Mouse (Mus musculus) midbrain, embryonic 12.5 days (tissue): ENCODE data around the gene Gm20388. TPM values are rescaled to one million over a fixed set of nuclear protein-coding genes. Genes with fewer than 3 reads are reported as not detected.

Source experiments
- ATAC-seq: fragments of 200-750 bp; cut with Nextera tagmentation; 2 replicates; pipeline ENCODE4 v1.8.0; 2017; ENCODE audit warnings: low read depth, moderate TSS enrichment, moderate library complexity; ENCODE audit not compliant: low FRiP score
- H3K27ac ChIP-seq: fragments of 300-500 bp; sonication (generic); replicated peaks from 2 replicates; pipeline ENCODE4 v1.5.1; 2016; ENCODE audit warnings: mild to moderate bottlenecking
- H3K27me3 ChIP-seq: fragments of 300-500 bp; sonication (generic); 2 replicates; pipeline ENCODE4 v1.6.1; 2016; ENCODE audit warnings: mild to moderate bottlenecking
- H3K36me3 ChIP-seq: fragments of 300-500 bp; sonication (generic); 2 replicates; pipeline ENCODE4 v1.6.1; 2016
- H3K4me1 ChIP-seq: fragments of 300-500 bp; sonication (generic); 2 replicates; pipeline ENCODE4 v1.6.1; 2016
- H3K4me2 ChIP-seq: fragments of 300-500 bp; sonication (generic); replicated peaks from 2 replicates; pipeline ENCODE4 v1.6.1; 2016; ENCODE audit warnings: mild to moderate bottlenecking, moderate library complexity
- H3K4me3 ChIP-seq: fragments of 300-500 bp; sonication (generic); 2 replicates; pipeline ENCODE4 v1.5.1; 2016; ENCODE audit warnings: mild to moderate bottlenecking
- H3K9ac ChIP-seq: fragments of 300-500 bp; sonication (generic); replicated peaks from 2 replicates; pipeline ENCODE4 v1.6.1; 2016; ENCODE audit warnings: mild to moderate bottlenecking, moderate library complexity
- H3K9me3 ChIP-seq: fragments of 300-500 bp; sonication (generic); 2 replicates; pipeline ENCODE4 v1.6.1; 2016; ENCODE audit warnings: mild to moderate bottlenecking
- WGBS: fragments of 180-500 bp; shearing (Covaris S2); methylation state at CpG from one replicate; pipeline ENCODE4 v1.1.7; 2016; 5-methylcytosine and 5-hydroxymethylcytosine counted together
- polyA plus RNA-seq: library from polyadenylated mRNA; unstranded; fragments of >200 nt; fragmentation: Nextera tagmentation; extraction: Ambion mirVana; gene quantifications from 2 replicates; pipeline ENCODE4 v1.2.1, GENCODE M21; 2016

Gm20388 gene
- polyA plus RNA-seq, 1 experiment from 2014 or later, result not detected

DNA sequence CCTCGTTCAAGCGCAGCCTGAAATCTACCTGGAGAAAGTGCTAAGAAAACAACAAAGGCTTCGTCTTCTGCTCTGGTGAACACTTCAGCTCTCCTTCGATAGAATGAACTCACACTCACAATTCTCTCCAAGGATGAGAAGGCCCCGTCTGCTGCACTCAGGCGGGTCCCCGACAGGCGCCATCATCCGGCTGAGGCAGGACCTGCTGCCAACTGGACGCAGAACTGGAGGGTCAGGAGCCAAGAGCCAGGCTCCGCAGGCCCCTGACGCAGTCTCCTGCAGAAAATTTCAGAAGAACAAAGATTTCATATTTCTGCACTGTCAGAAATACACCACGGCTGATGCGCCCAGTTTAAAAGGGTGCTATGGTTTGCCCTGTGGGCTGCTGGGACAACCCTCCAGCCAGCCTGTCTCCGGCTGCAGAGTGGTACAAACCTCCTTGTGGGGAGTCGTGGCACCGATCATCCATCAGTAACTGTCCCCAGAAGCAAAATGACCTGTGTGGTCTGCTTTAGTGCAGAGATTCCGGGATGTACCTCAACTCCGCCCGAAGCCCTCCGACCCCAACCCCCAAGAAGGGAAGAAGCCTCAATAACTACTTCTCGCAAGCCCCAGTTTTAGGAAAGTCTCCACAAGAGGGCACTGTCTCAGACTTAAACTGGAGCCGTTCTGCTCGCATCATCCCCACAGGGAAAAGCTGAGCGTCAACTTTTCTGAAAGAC lies 3732.8 kb downstream of the Gm20388 start:
- peak overlapping the region; percentile 35 for H3K4me3 ChIP-seq
- H3K9me3 ChIP-seq, result no peaks in the 10 kb centered on the region
- peak overlapping the region; percentile 53 for H3K4me2 ChIP-seq
- no peak for ATAC-seq
- H3K36me3 ChIP-seq, result no peaks in the 10 kb centered on the region
- peaks cover 44% of the 10 kb centered on the region for H3K27me3 ChIP-seq
- no peak overlapping the region; the same call in 1 of the 2 replicates for H3K9ac ChIP-seq
- no peaks in the 10 kb centered on the region for H3K4me1 ChIP-seq
- 15% methylated on average over 25 of the region's 25 CpGs for WGBS
- H3K27ac ChIP-seq, result no peak overlapping the region

DNA sequence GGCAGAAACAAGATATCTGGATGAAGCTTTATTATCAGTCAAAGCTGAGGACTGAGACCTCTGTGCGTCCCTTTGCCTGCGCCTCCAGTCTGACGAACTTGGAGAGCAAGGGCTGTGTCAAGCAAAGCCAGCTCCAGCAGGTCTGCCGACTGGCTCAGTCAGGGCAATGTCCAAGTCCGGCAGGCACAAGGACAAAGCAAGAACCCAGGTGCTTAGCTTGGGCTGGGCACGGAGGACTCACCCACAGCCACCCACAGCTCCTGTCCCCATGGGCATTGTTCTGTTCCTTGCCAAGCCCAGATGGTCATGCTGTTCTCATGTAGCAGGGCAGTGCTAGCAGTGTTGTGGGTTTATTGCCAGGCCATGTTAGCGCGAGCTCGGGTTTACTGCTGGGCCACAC lies 3734.6 kb downstream of the Gm20388 start:
- Histone ChIP-seq H3K27ac (no peak overlapping the region), H3K36me3 (no peaks in the 10 kb centered on the region), H3K9ac (no peak overlapping the region), H3K4me3 (no peak overlapping the region), H3K27me3 (peaks cover 42% of the 10 kb centered on the region), H3K4me2 (no peak overlapping the region), H3K9me3 (no peaks in the 10 kb centered on the region), H3K4me1 (no peaks in the 10 kb centered on the region)
- no peak for ATAC-seq
- 79% methylated on average over 9 of the region's 9 CpGs for WGBS

DNA sequence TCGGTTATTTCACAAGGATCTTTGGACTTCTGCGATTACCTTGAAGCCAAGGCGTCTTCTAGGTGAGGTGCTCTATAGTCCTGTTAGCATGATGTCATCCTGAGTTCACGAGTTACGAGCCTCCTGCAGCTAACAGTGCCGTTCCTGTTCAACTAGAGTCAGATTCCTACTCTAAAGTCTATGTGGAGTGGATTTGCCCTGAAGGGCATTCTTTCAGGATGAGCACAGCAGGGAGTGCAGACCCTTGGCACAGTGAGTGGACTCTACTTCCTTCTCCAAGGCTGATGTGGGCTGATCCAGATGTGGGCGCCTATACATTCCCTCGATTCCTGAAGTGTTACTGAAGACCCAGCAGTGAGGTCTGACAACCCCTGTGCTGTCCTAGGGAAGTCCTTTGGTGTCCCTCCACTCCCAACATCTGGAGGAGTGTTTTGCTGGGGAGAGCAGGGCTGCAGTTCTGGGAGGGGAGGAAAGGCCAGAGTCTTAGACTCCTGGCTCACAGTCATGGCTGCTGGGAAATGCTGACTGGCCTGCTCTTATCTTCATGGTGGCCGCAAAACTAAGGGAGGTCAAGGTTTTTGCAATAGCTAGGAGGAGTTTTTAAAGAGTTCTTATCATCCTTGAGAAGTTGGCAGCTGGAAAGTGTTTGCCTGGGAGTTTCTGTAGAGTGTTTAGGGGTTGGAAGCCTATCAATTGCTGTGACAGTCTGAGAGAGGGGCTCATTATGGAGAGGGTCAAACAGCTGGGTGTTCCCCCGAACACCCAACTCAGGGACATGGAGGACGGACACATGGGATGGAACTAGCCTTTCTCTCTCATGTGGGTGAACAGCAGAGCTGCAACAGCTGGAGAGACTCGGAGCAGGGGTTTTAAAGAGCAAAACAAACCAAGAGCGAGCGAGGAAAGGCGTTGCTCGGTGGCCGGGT lies 3737.9 kb downstream of the Gm20388 start:
- 80% methylated on average over 17 of the region's 17 CpGs for WGBS
- ATAC-seq, result no peak
- peaks cover 5% of the 10 kb centered on the region for H3K4me1 ChIP-seq

DNA sequence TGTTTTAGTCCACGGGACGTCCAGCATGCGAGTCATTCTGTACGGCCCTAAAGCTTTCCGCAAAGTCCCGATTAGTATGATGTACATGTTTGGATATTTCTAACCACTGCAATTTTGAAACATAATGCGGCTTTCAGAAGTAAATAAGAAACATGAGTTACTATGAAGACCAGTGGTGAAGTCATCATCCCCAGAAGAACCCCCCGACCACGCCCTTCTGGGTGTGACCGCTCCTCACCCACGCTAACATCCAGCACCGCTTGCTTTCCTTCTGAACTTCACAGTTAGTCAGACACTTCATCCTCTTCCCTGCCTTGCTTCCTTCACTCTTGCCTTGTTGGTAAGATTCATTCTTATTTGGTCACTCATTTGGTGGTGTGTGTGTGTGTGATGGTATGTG lies 3738.8 kb downstream of the Gm20388 start:
- H3K27ac ChIP-seq, result no peak overlapping the region
- no peaks in the 10 kb centered on the region for H3K36me3 ChIP-seq
- H3K27me3 ChIP-seq, result peaks cover 15% of the 10 kb centered on the region; the same call in 1 of the 2 replicates
- no peak overlapping the region for H3K4me2 ChIP-seq
- no peak overlapping the region for H3K9ac ChIP-seq
- ATAC-seq, result no peak
- H3K4me3 ChIP-seq, result no peak overlapping the region
- WGBS, result 93% methylated on average over 12 of the region's 12 CpGs
- peaks cover 5% of the 10 kb centered on the region for H3K4me1 ChIP-seq
- no peaks in the 10 kb centered on the region for H3K9me3 ChIP-seq

More for the DNA sequence above, 3737.9 kb downstream of the Gm20388 start:
- Histone ChIP-seq H3K27me3 (peaks cover 23% of the 10 kb centered on the region; the same call in 1 of the 2 replicates), H3K36me3 (no peaks in the 10 kb centered on the region), H3K9me3 (no peaks in the 10 kb centered on the region), H3K27ac (no peak overlapping the region), H3K4me3 (no peak overlapping the region), H3K9ac (no peak overlapping the region), H3K4me2 (no peak overlapping the region)

DNA sequence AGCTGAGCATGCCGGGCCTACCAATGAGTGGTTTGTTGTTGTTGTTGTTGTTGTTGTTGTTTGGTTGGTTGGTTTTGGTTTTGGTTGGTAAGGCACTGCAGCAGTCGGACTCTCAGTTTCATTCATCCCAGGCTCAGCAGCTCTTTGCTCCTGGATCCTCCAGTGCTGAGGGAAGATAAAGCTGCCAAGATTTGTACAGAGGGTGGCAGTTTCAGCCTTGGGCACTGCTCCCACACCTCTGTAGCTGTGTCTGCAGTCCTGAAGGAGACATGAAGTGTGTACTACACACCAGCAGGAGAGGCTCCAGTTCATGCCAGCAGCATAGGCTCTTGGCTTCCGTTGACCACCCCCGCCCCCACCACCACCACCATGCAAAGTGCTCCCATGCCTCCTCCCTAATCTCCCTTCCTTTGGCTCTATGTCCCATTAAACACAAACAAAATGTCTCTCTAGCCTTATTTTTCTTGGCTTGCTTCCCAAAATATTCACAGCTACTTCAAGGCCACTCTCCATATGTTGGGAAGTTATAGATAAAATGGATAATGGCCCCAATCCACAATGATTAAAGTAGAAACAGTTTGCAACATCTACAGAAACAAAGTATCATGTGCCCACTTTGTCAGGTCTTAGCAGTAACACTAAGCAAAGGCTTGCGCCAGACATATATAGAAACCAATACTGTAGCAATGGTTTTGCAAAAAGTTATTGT lies 3740.9 kb downstream of the Gm20388 start:
- H3K9me3 ChIP-seq, result no peaks in the 10 kb centered on the region
- peaks cover 7% of the 10 kb centered on the region; the same call in 1 of the 2 replicates for H3K27me3 ChIP-seq
- 91% methylated on average over 5 of the region's 5 CpGs for WGBS
- H3K36me3 ChIP-seq, result peaks cover 3% of the 10 kb centered on the region; the same call in 1 of the 2 replicates
- H3K4me3 ChIP-seq, result no peak overlapping the region
- H3K27ac ChIP-seq, result no peak overlapping the region
- ATAC-seq, result no peak
- H3K9ac ChIP-seq, result no peak overlapping the region
- H3K4me1 ChIP-seq, result peaks cover 19% of the 10 kb centered on the region
- H3K4me2 ChIP-seq, result no peak overlapping the region

DNA sequence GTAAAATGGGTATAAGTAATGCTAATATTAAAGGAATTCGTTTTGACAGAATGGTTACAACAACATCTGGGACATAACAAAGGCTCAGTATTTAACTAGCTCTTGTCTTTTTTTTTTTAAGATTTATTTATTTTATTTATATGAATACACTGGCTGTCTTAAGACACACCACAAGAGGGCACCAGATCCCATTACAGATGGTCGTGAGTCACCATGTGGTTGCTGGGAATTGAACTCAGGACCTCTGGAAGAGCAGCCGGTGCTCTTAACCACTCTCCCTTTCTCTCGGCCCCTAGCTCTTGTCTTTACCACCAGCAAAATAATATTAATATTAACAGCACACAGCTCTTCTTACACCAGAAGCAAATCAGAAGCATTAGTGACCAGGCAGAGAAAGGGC lies 3742.0 kb downstream of the Gm20388 start:
- peaks cover 9% of the 10 kb centered on the region for H3K36me3 ChIP-seq
- 0 out of 2 replicates have a peak overlapping the region, but pooled peaks have one; percentile 88 for H3K27ac ChIP-seq
- H3K27me3 ChIP-seq, result peaks cover 7% of the 10 kb centered on the region; the same call in 1 of the 2 replicates
- H3K9me3 ChIP-seq, result no peaks in the 10 kb centered on the region
- no peak for ATAC-seq
- H3K4me2 ChIP-seq, result no peak overlapping the region
- peaks cover 19% of the 10 kb centered on the region for H3K4me1 ChIP-seq
- WGBS, result 67% methylated on average over 4 of the region's 4 CpGs
- H3K4me3 ChIP-seq, result no peak overlapping the region
- no peak overlapping the region for H3K9ac ChIP-seq

DNA sequence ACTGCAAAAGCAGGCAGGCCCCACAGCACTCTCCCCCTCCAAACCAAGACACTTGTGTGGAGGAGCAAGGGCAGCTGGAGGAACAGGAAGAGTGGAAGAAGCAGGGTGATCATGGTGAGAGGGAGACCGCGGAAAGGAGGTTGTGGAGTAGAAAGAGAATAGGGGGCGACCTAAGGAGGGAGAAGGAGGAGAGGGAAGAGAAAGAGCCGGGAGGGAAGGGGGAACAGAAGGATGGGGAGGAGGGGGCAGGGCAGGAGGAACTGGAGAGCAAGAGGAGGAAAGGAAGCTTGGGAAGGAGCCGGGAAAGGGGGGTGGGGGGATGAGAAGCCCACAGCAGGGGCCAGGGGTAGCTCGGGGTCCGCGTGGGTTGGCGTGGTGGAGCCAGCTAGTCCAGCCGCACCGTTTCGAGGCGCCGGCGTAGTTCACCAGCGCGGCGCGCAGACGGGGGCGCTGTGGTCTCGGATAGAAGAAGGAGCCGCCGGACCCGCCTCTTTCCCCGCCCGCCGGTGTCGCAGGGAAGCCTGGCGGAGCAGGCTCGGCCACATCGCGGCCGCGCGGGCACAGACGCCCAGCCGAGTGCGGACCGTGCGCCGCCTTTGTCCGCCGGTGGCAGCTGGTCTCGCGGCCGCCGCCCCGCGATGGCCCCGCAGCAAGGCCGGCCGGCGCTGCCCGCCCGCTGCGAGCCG lies 3742.8 kb downstream of the Gm20388 start, which contains the start of gene Rhou:
Gene Rhou, plus strand, starts transcription at position 622 of the 686 bp plus-strand sequence.
- Histone ChIP-seq H3K4me2 (peak within 1 kb of the TSS; percentile 70), H3K9me3 (no peaks in the 10 kb centered on the region), H3K36me3 (peaks cover 17% of the 10 kb centered on the region), H3K27me3 (peaks cover 5% of the 10 kb centered on the region; the same call in 1 of the 2 replicates), H3K4me1 (peaks cover 19% of the 10 kb centered on the region), H3K4me3 (peak within 1 kb of the TSS; percentile 73), H3K9ac (peak within 1 kb of the TSS; percentile 88), H3K27ac (peak within 1 kb of the TSS; percentile 88)
- under 1% methylated on average over 31 of the region's 58 CpGs for WGBS
- ATAC-seq, result peak; percentile 92

DNA sequence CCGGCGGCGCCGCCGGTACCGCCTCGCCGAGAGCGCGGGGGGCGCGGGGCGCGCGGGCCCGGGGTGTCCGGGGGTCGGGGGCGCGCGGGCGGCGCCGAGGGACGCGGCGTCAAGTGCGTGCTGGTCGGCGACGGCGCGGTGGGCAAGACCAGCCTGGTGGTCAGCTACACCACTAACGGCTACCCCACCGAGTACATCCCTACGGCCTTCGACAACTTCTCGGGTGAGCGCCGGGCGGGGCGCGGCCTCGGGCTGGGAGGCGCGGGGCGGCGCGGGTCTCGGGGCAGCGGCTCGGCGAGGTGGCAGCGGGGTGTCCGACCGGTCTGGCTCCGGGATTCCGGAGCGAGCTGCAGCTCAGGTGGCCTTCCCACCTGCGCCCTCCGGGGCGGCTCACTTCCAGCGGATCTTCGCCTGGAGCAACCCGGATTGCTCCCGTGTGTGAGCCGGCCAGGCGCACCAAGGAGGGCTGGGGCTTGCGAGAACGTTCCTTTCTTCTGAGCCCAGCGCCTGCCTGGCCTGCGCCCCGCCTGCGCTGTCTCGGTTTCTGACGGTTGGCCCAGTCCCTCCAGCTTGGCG lies 3743.4 kb downstream of the Gm20388 start:
- Histone ChIP-seq H3K4me1 (peaks cover 19% of the 10 kb centered on the region), H3K4me2 (peak overlapping the region; percentile 70), H3K27ac (peak overlapping the region; percentile 88), H3K27me3 (no peaks in the 10 kb centered on the region), H3K9me3 (no peaks in the 10 kb centered on the region), H3K36me3 (peaks cover 24% of the 10 kb centered on the region), H3K4me3 (peak overlapping the region; percentile 73), H3K9ac (peak overlapping the region; percentile 88)
- under 1% methylated on average over 35 of the region's 77 CpGs for WGBS
- ATAC-seq, result peak; percentile 70

DNA sequence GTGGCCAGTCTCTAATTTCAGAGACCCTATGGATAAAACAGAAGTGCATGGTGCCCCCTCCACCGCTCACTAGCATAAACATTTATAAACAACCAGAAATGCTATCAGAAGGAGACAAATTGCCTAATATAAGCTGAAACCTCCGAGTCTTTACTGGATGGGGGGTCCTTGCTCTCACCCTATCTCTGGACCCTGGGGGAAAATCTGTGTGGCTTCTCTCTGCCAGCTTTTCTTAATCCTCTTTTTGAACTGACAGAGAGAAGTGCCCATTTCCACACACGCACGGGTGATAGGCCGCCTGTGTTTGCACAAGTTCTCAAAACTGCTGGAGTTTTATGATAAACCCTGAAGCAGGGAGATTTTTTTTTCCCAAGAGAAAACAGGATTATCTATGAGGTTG lies 3744.1 kb downstream of the Gm20388 start:
- WGBS, result 6% methylated on average over 5 of the region's 5 CpGs
- peaks cover 19% of the 10 kb centered on the region for H3K4me1 ChIP-seq
- peak overlapping the region; percentile 88; the same call in 1 of the 2 replicates for H3K9ac ChIP-seq
- peak overlapping the region; percentile 70 for H3K4me2 ChIP-seq
- peak overlapping the region; percentile 73 for H3K4me3 ChIP-seq
- no peak for ATAC-seq
- no peaks in the 10 kb centered on the region for H3K27me3 ChIP-seq
- peaks cover 28% of the 10 kb centered on the region for H3K36me3 ChIP-seq
- H3K9me3 ChIP-seq, result no peaks in the 10 kb centered on the region
- no peak overlapping the region for H3K27ac ChIP-seq

DNA sequence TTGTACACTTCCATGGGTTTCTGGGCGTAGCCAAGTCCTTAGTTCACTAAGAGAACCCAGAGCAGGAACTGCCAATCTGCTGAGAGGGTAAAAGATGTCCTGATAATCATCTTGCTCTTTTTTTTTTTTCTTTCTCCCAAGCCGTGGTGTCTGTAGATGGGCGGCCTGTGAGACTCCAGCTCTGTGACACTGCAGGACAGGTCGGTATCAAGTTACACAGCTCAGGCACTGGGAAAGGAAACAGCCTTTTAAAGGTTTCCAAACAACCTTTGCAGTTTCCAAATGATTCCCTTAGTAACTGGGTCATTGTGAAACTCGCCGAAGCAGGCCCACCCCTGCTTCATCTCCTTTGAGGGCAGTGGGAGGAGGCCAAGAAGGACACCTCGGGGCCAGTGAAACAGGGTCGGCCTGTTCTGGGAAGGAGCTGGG lies 3744.7 kb downstream of the Gm20388 start:
- Histone ChIP-seq H3K36me3 (peaks cover 28% of the 10 kb centered on the region), H3K9me3 (no peaks in the 10 kb centered on the region), H3K27me3 (no peaks in the 10 kb centered on the region), H3K9ac (peak overlapping the region; percentile 88; the same call in 1 of the 2 replicates), H3K27ac (no peak overlapping the region), H3K4me2 (peak overlapping the region; percentile 70), H3K4me1 (peaks cover 19% of the 10 kb centered on the region), H3K4me3 (peak overlapping the region; percentile 73)
- ATAC-seq, result no peak
- 4% methylated on average over 8 of the region's 8 CpGs for WGBS

DNA sequence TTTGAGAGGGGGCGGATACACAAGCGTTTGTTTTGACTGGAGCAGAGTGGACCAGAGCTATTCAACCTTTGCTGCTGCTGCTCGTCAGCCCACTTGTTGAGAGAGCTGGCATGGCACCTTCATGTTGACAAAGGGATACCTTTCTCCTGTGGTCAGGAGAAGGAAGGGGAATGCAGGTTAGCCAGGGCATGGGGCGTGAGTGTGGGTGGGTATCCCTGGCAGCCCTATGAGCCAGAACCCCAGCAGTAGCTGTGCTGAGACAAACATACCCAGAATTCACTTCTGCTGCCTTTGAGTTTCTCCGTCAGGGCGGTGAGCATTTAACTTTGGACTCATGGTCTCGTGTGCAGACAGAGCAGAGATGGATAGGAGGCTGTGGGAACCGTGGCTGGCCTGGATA lies 3747.2 kb downstream of the Gm20388 start:
- Histone ChIP-seq H3K36me3 (peaks cover 50% of the 10 kb centered on the region), H3K27ac (no peak overlapping the region), H3K4me2 (no peak overlapping the region), H3K4me3 (no peak overlapping the region), H3K9me3 (no peaks in the 10 kb centered on the region), H3K4me1 (peaks cover 18% of the 10 kb centered on the region), H3K9ac (no peak overlapping the region), H3K27me3 (no peaks in the 10 kb centered on the region)
- WGBS, result 91% methylated on average over 8 of the region's 8 CpGs
- ATAC-seq, result no peak
